Mouse (Mus musculus) forebrain, embryonic 12.5 days (tissue): ENCODE results near the gene Exosc3. TPM values are rescaled to one million over a fixed set of nuclear protein-coding genes. Genes with fewer than 3 reads are reported as not detected.
"Not testable (repeated sequence)": the region's sequence is repeated elsewhere in the genome, so short reads cannot be mapped to it uniquely, and the experiment has no call there.

Experiments
- ATAC-seq: fragments of 200-750 bp; cut with Nextera tagmentation; 2 replicates; pipeline ENCODE4 v1.8.0; 2017; ENCODE audit warnings: moderate TSS enrichment; ENCODE audit not compliant: low FRiP score
- H3K27ac ChIP-seq: fragments of 300-500 bp; sonication (generic); 2 replicates; pipeline ENCODE4 v1.5.1; 2016; ENCODE audit warnings: mild to moderate bottlenecking
- H3K27me3 ChIP-seq: fragments of 300-500 bp; sonication (generic); 2 replicates; pipeline ENCODE4 v1.6.1; 2016; ENCODE audit warnings: mild to moderate bottlenecking
- H3K36me3 ChIP-seq: fragments of 300-500 bp; sonication (generic); replicated peaks from 2 replicates; pipeline ENCODE4 v1.6.1; 2016; ENCODE audit warnings: mild to moderate bottlenecking
- H3K4me1 ChIP-seq: fragments of 300-500 bp; sonication (generic); 2 replicates; pipeline ENCODE4 v1.6.1; 2016
- H3K4me2 ChIP-seq: fragments of 300-500 bp; sonication (generic); 2 replicates; pipeline ENCODE4 v1.6.1; 2016; ENCODE audit warnings: mild to moderate bottlenecking, moderate library complexity
- H3K4me3 ChIP-seq: fragments of 300-500 bp; sonication (generic); replicated peaks from 2 replicates; pipeline ENCODE4 v1.5.1; 2016; ENCODE audit warnings: mild to moderate bottlenecking
- H3K9ac ChIP-seq: fragments of 300-500 bp; sonication (generic); 2 replicates; pipeline ENCODE4 v1.6.1; 2016; ENCODE audit warnings: mild to moderate bottlenecking
- H3K9me3 ChIP-seq: fragments of 300-500 bp; sonication (generic); 2 replicates; pipeline ENCODE4 v1.6.1; 2016
- WGBS: fragments of 180-500 bp; shearing (Covaris S2); methylation state at CpG from one replicate; pipeline ENCODE4 v1.1.7; 2016; 5-methylcytosine and 5-hydroxymethylcytosine counted together
- polyA plus RNA-seq: library from polyadenylated mRNA; unstranded; fragments of >200 nt; fragmentation: Nextera tagmentation; extraction: Ambion mirVana; gene quantifications from 2 replicates; pipeline ENCODE4 v1.2.1, GENCODE M21; 2016

The Exosc3 gene
- polyA plus RNA-seq: 86.9 and 92.0 TPM in 2 replicates

DNA sequence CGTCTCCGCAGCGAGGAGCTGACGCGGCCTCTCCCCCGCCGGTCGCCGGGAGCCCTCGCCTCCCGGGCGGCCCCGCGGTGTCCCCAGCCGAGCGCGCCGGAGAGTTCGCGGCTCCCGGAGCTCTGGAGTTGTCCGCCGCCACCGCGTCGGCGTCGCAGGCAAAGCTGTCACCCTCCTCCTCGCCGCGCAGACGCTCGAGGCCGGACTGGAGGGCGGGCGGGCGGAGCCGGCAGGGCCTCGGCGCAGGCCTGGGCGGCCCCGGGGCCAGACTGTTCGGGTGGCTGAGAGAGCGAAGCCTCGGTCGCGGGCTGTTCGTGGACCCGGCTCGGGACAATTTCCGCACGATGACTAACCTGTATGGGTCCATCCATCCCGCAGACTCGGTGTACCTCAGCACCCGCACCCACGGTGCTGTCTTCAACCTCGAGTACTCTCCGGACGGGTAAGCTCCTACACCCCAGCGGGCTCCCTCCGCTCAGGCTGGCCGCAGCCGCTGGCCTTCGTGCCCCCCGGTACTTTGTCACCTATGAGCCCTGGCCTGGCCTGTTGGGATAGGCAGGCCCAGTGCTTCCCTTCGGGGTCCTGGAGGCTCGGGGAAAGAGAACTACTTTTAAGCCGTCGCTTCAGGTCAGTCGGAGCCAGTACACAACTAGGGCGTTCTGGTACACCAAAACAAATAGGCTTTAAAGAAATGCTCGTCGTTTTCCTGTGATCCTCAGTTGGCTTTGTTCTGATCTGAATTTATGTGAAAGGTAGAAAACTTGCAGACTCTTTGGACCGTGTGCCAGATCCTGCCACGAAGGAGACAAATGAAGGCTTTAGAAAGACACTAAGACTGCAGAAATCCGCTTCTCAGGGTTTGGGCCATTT is at the start of gene Exosc3:
Gene Exosc3 (minus strand): TSS at position 447 of the 870 bp plus-strand sequence.
- Histone ChIP-seq H3K4me2 (peak within 1 kb of the TSS; percentile 89), H3K9ac (peak within 1 kb of the TSS; percentile 98), H3K4me1 (peaks cover 24% of the 10 kb centered on the region), H3K27ac (peak within 1 kb of the TSS; percentile 94), H3K9me3 (no peaks in the 10 kb centered on the region), H3K27me3 (0 out of 2 replicates have a peak, but pooled peaks cover 10% of the 10 kb centered on the region), H3K36me3 (peaks cover 10% of the 10 kb centered on the region), H3K4me3 (peak within 1 kb of the TSS; percentile 97)
- peak; percentile 84 for ATAC-seq
- WGBS: under 1% methylated on average over 73 of the region's 76 CpGs

DNA sequence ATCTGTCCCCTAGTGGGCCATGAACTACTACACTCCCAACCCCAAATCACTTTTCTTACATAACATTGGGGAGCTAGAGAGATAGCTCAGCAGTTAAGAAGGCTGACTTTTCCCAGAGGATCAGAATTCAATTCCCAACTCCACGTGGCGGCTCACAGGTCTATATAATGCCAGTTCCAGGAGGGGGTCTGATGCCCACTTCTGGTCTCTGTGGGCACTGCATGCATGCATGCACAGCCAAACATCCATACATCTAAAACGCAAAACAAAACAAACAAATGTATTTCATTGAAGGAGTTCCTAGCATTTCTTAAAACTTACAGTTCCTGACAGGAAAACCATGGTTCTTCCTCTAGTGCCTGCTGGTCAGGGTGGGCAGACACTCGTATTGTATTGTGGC is 49.6 kb upstream of the Exosc3 start:
- Histone ChIP-seq H3K4me3 (no peak overlapping the region), H3K36me3 (peaks cover 6% of the 10 kb centered on the region), H3K27me3 (no peaks in the 10 kb centered on the region), H3K9ac (no peak overlapping the region), H3K4me1 (no peaks in the 10 kb centered on the region), H3K4me2 (no peak overlapping the region), H3K9me3 (peaks cover 3% of the 10 kb centered on the region; the same call in 1 of the 2 replicates), H3K27ac (no peak overlapping the region)
- WGBS: 68% methylated on average over 4 of the region's 4 CpGs
- no peak for ATAC-seq

DNA sequence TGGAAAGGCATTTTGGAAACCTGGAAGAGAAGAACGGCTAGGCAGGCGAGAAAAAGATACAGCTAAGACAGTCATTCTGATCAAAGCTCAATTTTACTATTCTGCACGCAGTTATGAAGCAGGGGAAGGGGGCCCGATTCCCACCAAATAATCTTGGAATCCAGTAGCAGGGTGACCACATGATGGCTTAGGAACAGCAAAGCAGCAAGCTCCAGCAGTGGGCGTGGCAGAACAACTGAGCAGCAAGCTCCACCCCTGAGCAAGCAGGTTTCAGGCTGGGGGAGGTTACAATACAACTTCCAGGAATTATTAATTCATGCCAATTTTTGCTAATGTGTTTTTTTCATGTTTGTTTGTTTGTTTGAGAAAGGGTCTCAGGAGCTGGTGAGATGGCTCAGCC is 44.8 kb upstream of the Exosc3 start:
- WGBS: 94% methylated on average over 5 of the region's 5 CpGs
- not testable (repeated sequence) for H3K4me3 ChIP-seq, H3K36me3 ChIP-seq, H3K27me3 ChIP-seq, ATAC-seq, H3K4me2 ChIP-seq, H3K27ac ChIP-seq, H3K9ac ChIP-seq, H3K9me3 ChIP-seq, H3K4me1 ChIP-seq

DNA sequence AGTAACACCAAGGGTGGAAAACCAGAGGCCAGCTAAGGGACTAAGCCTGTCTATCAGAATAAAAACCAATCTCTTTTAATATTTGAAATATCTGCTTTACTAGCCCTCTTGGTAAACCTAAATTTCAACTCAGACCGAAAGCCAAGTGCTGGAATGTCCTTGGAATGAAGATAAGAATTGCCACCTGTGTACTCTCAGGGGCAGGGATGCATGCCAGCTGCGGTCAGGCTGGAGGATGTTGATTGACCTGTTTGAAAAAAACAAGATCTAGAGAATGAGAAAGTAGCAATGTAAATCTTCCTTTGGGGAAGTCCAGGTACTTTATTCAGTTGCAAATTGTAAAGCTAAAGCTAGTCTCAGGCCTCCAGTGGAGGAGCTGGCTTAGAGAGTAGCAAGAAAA is 39.6 kb upstream of the Exosc3 start:
- not testable (repeated sequence) for H3K4me3 ChIP-seq, H3K27ac ChIP-seq, H3K4me2 ChIP-seq, H3K9ac ChIP-seq, H3K9me3 ChIP-seq, H3K36me3 ChIP-seq, H3K27me3 ChIP-seq, H3K4me1 ChIP-seq, ATAC-seq
- 87% methylated on average over 2 of the region's 2 CpGs for WGBS

DNA sequence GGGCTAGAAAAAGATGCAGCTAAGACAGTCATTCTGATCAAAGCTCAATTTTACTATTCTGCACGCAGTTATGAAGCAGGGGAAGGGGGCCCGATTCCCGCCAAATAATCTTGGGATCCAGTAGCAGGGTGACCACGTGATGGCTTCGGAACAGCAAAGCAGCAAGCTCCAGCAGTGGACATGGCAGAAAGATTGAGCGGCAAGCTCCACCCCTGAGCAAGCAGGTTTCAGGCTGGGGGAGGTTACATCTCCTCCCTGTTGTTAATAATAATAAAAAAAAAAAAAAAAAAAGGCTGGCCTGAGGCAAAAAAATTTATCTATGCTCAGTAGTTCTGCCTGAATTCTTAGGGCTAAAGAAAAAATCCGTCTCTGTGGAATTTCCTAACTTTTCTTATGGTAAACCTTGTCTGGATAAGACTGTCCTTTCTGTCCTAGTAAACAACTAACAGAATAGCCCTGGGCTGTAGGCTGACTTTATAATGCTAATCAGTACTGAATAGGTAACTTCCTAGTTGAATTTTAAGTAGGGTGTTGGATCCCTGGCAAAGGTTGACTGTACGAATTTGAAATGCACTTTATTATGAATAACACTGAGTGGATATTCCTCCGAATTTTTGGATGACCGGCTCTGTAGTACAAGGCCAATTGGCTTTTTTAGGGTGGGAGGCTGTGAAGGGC is 38.5 kb upstream of the Exosc3 start:
- H3K36me3 ChIP-seq, H3K4me3 ChIP-seq, H3K4me2 ChIP-seq, H3K27ac ChIP-seq, ATAC-seq, H3K9me3 ChIP-seq, H3K9ac ChIP-seq, H3K27me3 ChIP-seq, H3K4me1 ChIP-seq: not testable (repeated sequence)
- WGBS: 86% methylated on average over 10 of the region's 10 CpGs

DNA sequence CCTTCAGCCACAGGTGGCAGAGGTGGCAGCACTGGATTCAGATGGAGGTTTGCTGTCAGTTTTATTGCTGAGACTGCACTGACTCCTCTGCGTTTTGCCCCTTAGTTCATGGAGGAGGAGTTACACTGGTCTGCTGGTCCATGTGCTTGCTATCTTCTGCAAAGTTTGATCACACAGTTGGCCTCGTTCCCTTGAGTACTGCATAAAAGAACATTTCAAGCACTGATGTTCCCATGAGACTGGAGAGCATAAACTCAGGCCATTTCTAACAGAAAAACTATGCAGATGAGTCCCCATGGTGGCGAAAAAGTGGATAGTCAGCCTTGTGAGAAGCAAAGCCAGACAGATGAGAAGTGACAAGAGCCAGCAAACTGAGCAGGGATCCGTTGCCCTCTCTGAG is 34.0 kb upstream of the Exosc3 start:
- Histone ChIP-seq H3K9ac (no peak overlapping the region), H3K9me3 (no peaks in the 10 kb centered on the region), H3K4me2 (no peak overlapping the region), H3K27ac (no peak overlapping the region), H3K4me1 (no peaks in the 10 kb centered on the region), H3K36me3 (peaks cover 42% of the 10 kb centered on the region), H3K4me3 (no peak overlapping the region), H3K27me3 (no peaks in the 10 kb centered on the region)
- 92% methylated on average over 4 of the region's 4 CpGs for WGBS
- no peak for ATAC-seq

DNA sequence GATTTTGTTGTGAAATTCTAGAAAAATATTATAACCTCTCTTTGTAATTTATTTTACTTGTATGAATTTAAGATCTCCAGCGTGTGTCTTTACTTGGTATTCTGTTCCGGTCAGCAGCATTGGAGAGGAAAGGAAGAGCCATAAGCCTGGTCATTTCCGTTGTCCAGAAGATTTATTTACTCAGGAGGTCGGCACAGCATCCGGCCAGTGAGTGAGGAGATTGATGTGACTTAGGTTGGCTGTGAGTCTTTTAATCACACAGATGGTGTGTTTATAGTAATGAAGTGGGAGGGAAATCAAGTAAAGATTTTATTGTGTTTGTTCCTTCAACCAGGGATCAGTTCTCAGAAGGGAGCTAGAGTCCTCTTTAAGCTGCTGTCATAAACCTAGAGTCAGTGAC is 32.3 kb upstream of the Exosc3 start:
- H3K27me3 ChIP-seq: no peaks in the 10 kb centered on the region
- no peak overlapping the region for H3K27ac ChIP-seq
- H3K9ac ChIP-seq: no peak overlapping the region
- H3K9me3 ChIP-seq: no peaks in the 10 kb centered on the region
- ATAC-seq: no peak
- peaks cover 55% of the 10 kb centered on the region for H3K36me3 ChIP-seq
- H3K4me3 ChIP-seq: no peak overlapping the region
- H3K4me1 ChIP-seq: no peaks in the 10 kb centered on the region
- 93% methylated on average over 5 of the region's 5 CpGs for WGBS
- H3K4me2 ChIP-seq: no peak overlapping the region

DNA sequence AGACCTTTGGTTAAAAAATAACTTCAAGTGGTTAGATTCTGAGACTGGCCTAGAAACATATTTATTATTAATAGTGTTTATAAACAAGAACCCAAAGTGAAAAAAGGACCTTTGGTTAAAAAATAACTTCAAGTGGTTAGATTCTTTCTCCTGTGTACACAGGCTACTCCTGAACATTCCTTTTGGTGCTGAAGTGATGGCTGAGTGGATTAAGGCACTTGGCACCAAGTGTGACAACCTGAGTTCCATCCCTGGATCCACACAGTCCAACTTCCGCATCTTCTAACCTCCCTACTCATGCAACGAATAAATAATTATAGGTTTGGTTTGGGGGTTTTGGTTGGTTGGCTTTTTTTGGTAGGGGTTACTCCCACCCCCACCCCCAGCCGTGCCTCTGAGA is 28.7 kb upstream of the Exosc3 start:
- ATAC-seq: no peak

DNA sequence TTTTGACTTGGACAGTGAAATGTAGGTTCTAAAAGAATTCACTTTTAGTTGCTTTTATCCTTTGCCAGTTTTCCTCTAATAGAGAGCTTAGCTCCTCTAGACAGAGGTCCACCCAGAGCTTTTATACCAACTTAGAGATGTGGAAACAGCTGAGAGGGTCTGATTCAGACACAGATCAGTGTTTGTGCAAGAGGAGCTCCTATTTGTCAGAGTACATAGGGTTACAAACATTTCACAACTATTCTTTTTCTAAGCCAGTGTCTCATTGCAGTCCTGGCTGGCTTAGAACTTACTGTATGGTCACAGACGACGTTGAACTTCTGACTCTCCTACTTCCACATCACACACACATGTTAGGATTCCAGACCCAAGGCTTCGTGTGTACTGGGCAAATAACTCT is 14.1 kb upstream of the Exosc3 start:
- WGBS: 93% methylated on average over 3 of the region's 3 CpGs
- ATAC-seq: no peak
- H3K4me1 ChIP-seq: no peaks in the 10 kb centered on the region

More for the DNA sequence above, 28.7 kb upstream of the Exosc3 start:
- Histone ChIP-seq H3K9me3 (no peaks in the 10 kb centered on the region), H3K27ac (no peak overlapping the region), H3K4me1 (no peaks in the 10 kb centered on the region), H3K9ac (no peak overlapping the region), H3K4me2 (no peak overlapping the region), H3K36me3 (peaks cover 50% of the 10 kb centered on the region), H3K4me3 (no peak overlapping the region), H3K27me3 (no peaks in the 10 kb centered on the region)
- WGBS: 85% methylated on average over 3 of the region's 3 CpGs

DNA sequence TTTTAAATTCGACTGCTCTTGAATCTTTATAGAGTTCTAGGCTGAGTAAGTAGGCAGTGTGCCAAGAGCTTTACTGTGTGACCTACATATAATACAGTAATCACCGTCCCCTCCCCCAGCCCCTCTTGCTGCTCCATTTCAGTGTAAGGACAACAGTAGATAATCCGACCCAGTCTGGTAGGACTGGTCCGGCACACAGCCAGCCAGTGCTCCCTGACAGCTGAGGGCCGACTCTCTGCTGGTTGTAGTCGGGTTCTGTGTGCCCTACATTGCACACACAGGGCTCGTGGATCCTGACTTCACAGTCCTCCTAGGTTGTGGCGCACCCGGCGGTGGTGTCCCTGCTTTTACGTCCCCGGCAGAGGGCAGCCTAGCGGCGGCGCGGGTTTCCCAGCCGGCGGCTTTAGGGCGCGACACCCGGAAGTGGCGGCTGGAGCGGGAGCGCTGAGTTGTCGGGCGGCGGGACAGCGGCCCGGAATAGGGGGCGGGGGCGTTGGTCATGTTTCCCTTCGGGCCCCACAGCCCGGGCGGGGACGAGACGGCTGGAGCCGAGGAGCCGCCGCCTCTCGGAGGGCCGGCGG is 773 bp downstream of the Exosc3 start, which contains the start of gene Dcaf10:
Gene Dcaf10 (plus strand): TSS at position 433 of the 581 bp plus-strand sequence.
- Histone ChIP-seq H3K9ac (peak within 1 kb of the TSS; percentile 98), H3K27me3 (0 out of 2 replicates have a peak, but pooled peaks cover 10% of the 10 kb centered on the region), H3K9me3 (no peaks in the 10 kb centered on the region), H3K36me3 (peaks cover 6% of the 10 kb centered on the region; the same call in 1 of the 2 replicates), H3K4me2 (peak within 1 kb of the TSS; percentile 89), H3K27ac (peak within 1 kb of the TSS; percentile 94), H3K4me1 (peaks cover 24% of the 10 kb centered on the region), H3K4me3 (peak within 1 kb of the TSS; percentile 97)
- 2% methylated on average over 40 of the region's 42 CpGs for WGBS
- ATAC-seq: peak; percentile 94

More for the DNA sequence above, 14.1 kb upstream of the Exosc3 start:
- no peaks in the 10 kb centered on the region for H3K27me3 ChIP-seq
- no peak overlapping the region for H3K27ac ChIP-seq
- no peaks in the 10 kb centered on the region for H3K9me3 ChIP-seq
- no peak overlapping the region for H3K4me2 ChIP-seq
- no peak overlapping the region for H3K9ac ChIP-seq
- H3K36me3 ChIP-seq: peaks cover 29% of the 10 kb centered on the region
- no peak overlapping the region for H3K4me3 ChIP-seq

DNA sequence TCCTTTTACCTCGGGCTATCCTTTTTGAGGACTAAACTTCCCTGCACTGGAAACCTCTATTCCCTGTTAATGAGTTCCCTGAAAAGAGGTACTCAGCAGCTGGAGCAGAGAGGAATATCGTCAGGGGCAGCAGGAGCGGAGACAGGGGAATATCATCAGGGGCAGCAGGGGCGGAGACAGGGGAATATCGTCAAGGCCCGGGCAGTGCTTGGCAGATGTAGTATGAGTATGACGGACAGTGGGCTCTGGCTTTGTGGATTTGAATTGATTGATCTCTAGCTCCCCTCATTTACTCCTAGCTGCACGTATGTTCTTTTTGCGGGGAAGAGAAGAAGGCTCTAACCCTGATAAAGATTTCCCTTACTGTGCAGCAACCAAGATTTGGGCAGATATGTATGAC is 1.3 kb downstream of the Exosc3 start:
- Histone ChIP-seq H3K4me3 (peak overlapping the region; percentile 97), H3K9ac (0 out of 2 replicates have a peak overlapping the region, but pooled peaks have one; percentile 98), H3K27me3 (0 out of 2 replicates have a peak, but pooled peaks cover 10% of the 10 kb centered on the region), H3K36me3 (peaks cover 6% of the 10 kb centered on the region; the same call in 1 of the 2 replicates), H3K4me2 (peak overlapping the region; percentile 89), H3K27ac (peak overlapping the region; percentile 94), H3K9me3 (no peaks in the 10 kb centered on the region), H3K4me1 (peaks cover 24% of the 10 kb centered on the region)
- 64% methylated on average over 9 of the region's 9 CpGs for WGBS
- no peak for ATAC-seq

DNA sequence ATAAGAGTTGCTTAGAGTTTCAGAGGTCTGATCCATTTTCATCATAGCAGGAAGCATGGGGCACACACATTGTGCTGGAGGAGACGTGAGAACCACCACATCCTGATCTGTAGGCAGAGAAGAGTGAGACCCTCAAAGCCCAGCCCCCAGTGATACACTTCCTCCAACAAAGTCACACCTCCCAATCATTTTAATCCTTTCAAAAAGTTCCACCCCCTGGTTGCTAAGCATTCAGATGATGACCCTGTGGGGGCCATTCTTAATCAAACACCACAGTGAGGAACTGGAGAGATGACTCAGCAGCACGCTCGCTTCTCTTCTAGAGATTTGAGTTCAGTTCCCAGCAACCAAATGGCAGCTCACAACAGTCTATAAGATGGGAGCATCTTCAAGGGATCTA is 10.1 kb downstream of the Exosc3 start:
- Histone ChIP-seq H3K9me3 (no peaks in the 10 kb centered on the region), H3K27ac (no peak overlapping the region), H3K36me3 (no peaks in the 10 kb centered on the region), H3K4me2 (no peak overlapping the region), H3K27me3 (peaks cover 6% of the 10 kb centered on the region), H3K9ac (no peak overlapping the region), H3K4me1 (no peaks in the 10 kb centered on the region), H3K4me3 (no peak overlapping the region)
- 76% methylated on average over 3 of the region's 3 CpGs for WGBS
- ATAC-seq: no peak
